Mouse (Mus musculus): ENCODE data around the gene Icam1.

Gene Icam1

GRCm38 (mm10) chr9:21022288-21022687, 6.5 kb downstream of the Icam1 start:
- no peak for DNase-seq (ENCODE audit: extremely low spot score, low spot score)

- no peak for DNase-seq (ENCODE audit: extremely low spot score, low spot score)
These were observed 6.9 kb downstream of the Icam1 start for GRCm38 (mm10) chr9:21022726-21023125.

DNA sequence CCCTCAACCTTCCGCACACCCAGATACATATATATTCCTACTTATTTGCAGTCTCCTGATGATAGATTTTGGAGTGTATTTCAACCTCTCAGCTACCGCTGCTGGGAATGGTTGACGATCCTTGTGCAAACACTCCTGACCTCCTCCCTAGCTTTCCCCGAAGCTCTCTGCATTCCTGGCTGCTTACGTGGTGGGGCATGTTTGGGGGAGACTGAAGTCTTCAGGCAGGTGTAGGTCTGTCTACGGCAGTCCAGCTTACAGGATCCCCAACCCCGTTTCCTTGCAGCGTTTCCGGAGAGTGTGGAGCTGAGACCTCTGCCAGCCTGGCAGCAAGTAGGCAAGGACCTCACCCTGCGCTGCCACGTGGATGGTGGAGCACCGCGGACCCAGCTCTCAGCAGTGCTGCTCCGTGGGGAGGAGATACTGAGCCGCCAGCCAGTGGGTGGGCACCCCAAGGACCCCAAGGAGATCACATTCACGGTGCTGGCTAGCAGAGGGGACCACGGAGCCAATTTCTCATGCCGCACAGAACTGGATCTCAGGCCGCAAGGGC, 9.5 kb downstream of the Icam1 start:
- DNase-seq (ENCODE audit: extremely low spot score, low spot score) = no peak

DNA sequence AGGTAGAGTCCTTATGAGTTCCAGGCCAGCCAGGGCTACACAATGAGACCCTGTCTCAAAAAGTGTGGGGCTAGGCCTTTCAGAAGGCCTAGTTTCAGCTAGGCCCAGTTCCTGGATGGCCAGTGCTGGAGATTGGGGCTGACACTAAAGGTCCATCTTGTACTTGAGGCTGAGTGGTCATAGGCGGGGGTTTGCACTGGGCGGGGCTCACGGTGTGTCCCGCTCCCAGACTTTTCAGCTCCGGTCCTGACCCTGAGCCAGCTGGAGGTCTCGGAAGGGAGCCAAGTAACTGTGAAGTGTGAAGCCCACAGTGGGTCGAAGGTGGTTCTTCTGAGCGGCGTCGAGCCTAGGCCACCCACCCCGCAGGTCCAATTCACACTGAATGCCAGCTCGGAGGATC, 11.1 kb downstream of the Icam1 start:
- no peak for DNase-seq (ENCODE audit: extremely low spot score, low spot score)

DNA sequence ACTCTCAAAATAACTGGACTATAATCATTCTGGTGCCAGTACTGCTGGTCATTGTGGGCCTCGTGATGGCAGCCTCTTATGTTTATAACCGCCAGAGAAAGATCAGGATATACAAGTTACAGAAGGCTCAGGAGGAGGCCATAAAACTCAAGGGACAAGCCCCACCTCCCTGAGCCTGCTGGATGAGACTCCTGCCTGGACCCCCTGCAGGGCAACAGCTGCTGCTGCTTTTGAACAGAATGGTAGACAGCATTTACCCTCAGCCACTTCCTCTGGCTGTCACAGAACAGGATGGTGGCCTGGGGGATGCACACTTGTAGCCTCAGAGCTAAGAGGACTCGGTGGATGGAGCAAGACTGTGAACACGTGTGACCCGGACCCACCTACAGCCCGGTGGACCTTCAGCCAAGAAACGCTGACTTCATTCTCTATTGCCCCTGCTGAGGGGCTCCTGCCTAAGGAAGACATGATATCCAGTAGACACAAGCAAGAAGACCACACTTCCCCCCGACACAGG, 12.0 kb downstream of the Icam1 start:
- DNase-seq (ENCODE audit: extremely low spot score, low spot score) = peak; percentile 24

DNA sequence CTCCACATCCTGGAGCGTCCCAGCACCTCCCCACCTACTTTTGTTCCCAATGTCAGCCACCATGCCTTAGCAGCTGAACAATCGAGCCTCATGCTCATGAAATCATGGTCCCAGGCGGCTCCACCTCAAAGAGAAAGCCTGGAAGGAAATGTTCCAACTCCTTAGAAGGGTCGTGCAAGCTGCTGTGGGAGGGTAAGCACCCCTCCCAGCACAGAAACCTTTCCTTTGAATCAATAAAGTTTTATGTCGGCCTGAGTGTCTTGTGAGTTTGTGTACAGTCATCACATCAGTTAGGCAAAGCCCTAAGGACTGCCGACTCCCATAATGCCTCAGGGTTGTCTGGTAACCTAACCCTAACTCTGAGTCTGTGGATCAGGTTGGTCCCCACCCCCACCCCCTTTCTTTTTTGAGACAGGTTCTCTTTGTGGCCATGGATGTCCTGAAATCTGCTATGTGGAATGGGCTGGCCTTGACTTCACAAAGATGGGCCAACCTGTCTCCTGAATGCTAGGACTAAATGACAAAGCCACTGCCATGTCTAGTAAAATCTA, 12.8 kb downstream of the Icam1 start:
- DNase-seq (ENCODE audit: extremely low spot score, low spot score) = no peak

- DNase-seq (ENCODE audit: extremely low spot score, low spot score) = peak; percentile 87
These were observed 13.7 kb downstream of the Icam1 start, which contains the start of gene Icam4 for GRCm38 (mm10) chr9:21029291-21030054. Icam4 (plus strand) TSS chr9:21029373.

DNA sequence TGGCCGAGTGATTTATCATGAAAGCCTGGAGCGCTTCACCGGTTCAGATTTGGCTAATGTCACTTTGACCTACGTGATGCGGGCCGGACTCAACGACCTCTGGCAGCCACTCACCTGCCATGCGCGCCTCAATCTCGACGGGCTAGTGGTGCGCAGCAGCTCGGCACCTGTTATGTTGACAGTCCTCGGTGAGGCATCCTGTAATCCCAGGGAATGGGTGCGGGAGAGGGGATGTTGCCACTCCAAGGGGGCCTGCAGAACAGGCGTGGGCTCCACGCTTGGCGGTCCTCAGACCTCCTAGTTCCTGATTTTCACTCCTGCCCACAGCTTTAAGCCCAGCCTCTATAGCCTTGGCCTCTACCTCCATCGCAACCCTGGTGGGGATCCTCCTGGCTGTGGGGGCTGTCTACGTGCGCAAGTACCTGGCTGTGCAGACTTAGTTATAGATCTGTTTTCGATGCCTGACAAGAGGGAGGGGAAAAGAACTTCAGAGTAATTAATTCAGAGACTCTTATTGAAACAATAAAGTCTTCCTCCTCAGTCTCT, 14.3 kb downstream of the Icam1 start:
- DNase-seq (ENCODE audit: extremely low spot score, low spot score) = no peak

DNA sequence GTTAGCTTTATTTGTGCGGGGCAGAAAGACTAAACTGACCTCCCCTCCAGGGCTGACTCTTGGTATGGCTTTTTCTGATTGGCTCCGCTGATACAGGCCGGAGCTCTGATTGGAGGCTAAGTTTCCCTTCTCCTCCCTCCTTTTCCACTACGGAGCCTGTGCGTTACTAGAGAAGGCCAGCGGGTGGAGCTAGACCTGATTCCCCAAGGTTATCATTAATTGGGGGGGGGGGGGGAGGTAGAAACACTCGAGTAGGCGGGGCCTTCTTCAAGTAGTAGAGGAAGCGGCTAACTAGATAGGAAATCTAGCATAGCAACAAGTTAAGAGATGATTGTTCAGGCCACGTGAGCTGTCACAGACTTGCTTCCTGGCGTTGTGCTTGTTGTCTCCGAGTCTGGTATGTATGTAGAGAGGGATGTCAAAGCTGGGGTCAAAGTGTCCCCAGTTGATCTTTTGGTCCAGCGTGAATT, 15.0 kb downstream of the Icam1 start:
- peak; percentile 84 for DNase-seq (ENCODE audit: extremely low spot score, low spot score)

DNA sequence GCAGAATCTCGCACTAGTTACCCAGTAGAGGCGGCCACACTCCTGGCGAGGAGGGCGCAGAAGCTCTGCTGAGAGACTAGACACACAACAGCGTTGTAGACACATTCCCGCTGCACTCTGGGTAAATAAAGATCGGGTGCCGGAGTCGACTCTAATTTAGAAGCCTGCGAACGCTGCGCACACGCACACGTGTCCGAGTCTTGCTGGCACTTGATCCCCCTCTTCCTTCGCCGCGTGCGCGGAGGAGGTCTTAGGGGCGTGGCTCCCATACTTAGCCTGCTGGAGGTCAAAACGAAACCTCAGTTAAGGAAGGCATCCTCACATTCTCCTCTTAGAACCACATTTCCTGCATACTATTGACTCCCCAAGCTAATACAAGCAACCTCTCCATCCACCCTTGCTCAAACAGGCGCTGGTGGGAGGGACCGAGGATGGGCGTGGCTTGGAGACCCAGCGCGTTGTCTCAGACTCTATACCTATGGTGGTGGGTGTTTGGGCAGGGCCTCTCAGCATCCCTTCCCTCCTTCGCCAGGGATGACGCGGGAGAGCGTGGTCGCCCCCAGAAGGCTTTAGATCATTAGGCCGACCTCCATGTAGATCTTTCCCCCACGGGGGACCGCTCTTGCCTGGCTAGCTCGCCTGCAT, 15.6 kb downstream of the Icam1 start:
- DNase-seq (ENCODE audit: extremely low spot score, low spot score) = peak; percentile 67

DNA sequence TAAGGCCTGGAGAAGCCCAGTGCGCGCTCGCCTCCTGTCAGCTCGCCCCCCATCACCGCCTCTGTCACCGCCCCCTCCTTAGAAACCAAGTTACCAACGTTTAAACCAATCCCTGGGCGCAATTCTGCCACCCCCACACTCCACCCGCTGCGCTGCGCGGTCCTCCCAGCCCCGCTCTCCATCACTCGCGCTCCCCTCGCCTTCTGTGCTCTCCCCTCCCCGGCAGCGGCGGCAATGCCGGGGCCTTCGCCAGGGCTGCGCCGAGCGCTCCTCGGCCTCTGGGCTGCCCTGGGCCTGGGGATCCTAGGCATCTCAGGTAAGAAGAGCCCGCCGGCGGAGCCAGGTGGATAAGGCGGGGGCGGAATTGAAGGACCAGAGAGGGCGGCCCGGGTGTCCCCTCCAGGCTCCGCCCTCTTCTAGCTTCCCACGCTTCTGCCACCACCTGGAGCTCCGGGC, 16.1 kb downstream of the Icam1 start, which contains the start of gene Icam5:
Icam5 (plus strand) TSS at position 178 of the 456 bp plus-strand sequence.
- peak; percentile 47 for DNase-seq (ENCODE audit: extremely low spot score, low spot score)

GRCm38 (mm10) chr9:21032491-21032890, 16.7 kb downstream of the Icam1 start:
- peak; percentile 37 for DNase-seq (ENCODE audit: extremely low spot score, low spot score)

DNA sequence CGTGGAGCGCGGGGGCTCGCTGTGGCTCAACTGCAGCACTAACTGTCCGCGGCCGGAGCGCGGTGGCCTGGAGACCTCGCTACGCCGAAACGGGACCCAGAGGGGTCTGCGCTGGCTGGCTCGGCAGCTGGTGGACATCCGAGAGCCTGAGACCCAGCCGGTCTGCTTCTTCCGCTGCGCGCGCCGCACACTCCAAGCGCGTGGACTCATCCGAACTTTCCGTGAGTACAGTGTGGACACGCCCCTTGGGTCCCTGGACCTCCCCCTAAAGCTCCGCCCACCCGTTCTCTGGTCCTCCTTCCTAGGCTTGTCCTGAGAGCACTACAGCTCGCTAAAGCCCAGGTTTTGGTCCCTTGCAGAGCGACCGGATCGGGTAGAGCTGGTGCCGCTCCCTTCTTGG, 17.4 kb downstream of the Icam1 start:
- DNase-seq (ENCODE audit: extremely low spot score, low spot score) = peak; percentile 78

DNA sequence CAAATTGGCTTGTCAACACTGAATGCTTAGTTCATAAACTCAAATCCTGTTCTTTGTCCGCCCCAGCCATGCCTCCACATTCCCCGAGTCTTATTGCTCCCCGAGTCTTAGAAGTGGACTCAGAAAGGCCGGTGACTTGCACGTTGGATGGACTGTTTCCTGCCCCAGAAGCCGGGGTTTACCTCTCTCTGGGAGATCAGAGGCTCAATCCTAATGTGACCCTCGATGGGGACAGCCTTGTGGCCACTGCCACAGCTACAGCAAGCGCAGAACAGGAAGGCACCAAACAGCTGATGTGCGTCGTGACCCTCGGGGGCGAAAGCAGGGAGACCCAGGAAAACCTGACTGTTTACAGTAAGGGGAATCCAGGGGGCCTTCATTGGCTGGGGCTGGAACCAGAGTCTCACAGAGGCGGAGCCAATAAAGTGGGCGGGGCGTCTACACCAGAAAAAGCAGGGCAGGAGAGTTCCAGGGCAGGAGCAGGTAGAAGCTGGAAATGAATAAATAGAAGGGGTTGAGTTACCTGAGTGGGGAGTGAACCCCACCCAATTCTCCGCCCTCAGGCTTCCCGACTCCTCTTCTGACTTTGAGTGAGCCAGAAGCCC, 18.8 kb downstream of the Icam1 start:
- peak; percentile 47 for DNase-seq (ENCODE audit: extremely low spot score, low spot score)

DNA sequence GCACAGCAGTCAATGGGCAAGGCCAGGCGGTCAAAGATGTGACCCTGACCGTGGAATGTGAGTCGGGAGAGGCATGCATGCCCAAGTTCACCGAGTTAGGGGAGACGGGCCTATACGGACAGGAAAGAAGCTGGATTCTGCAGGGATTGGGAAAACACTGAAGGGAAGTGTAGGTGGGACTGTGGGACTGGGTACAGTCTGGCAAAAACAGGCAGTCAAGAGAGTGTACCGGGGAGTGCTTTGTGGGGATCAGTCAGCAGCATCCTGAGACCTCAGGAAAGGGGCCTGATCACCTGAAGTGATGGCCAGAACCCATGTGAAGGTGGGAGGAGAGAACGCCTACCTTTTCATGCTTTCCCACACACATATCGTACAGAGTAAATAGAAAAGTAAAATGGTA, 19.8 kb downstream of the Icam1 start:
- DNase-seq (ENCODE audit: extremely low spot score, low spot score) = no peak

- peak; percentile 32 for DNase-seq (ENCODE audit: extremely low spot score, low spot score)
These were observed 20.4 kb downstream of the Icam1 start for GRCm38 (mm10) chr9:21036161-21036560.

DNA sequence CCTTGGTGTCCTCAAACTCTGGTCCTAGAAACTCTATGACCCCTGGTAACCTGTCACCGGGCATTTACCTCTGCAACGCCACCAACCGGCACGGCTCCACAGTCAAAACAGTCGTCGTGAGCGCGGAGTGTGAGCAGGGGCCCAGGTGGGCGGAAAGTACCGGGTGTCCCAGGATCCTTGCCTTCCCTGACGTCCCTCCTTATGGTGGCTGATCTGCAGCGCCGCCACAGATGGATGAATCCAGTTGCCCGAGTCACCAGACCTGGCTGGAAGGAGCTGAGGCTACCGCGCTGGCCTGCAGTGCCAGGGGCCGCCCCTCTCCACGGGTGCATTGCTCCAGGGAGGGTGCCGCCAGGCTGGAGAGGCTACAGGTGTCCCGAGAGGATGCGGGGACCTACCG, 20.9 kb downstream of the Icam1 start:
- DNase-seq (ENCODE audit: extremely low spot score, low spot score) = peak; percentile 45

DNA sequence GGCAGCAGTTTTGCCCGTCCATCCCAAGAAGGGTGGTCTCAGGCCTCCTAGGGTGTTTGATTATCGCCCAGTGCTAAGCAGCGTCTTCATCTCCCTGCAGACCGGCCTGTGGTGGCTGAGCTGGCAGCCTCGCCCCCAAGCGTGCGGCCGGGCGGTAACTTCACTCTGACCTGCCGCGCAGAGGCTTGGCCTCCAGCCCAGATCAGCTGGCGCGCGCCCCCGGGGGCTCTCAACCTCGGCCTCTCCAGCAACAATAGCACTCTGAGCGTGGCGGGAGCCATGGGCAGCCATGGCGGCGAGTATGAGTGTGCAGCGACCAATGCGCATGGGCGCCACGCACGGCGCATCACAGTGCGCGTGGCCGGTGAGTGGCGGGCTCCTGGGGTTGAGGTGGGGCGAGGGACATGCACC, 21.7 kb downstream of the Icam1 start:
- DNase-seq (ENCODE audit: extremely low spot score, low spot score) = peak; percentile 46

DNA sequence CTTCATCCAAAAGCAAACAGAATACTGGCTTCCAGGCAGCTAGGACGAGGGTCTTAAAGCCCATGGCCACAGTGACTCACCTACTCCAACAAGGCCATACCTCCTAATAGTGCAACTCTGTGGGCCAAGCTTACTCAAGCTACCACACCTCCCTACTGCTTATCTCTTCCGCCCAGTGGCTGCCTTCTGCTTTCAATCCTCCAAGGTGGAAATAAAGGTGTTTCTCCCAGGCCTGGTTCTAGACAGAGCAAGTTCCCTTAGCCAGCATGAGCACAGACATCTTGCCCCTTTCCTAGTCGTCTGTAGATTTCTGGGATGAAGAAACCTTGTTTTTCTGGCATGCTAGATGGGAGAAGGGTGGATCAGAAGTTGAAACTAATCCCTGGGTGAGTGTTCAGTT, 24.0 kb downstream of the Icam1 start:
- DNase-seq (ENCODE audit: extremely low spot score, low spot score) = no peak

- no peak for DNase-seq (ENCODE audit: extremely low spot score, low spot score)
These were observed 25.5 kb downstream of the Icam1 start for GRCm38 (mm10) chr9:21041308-21041707.

- no peak for DNase-seq (ENCODE audit: extremely low spot score, low spot score)
These were observed 27.8 kb downstream of the Icam1 start for GRCm38 (mm10) chr9:21043563-21043962.

All from neural tube, embryonic 10.5 days (tissue).